Mouse (Mus musculus) heart, postnatal 4 days (tissue): ENCODE measurements around the gene Prl8a9. TPM values are rescaled to one million over a fixed set of nuclear protein-coding genes. Genes with fewer than 3 reads are reported as not detected.

ENCODE experiments used
- DNase-seq: peaks from one replicate; pipeline ENCODE4 v3.0.0; 2021
- total RNA-seq, 2 experiments: library from RNA; stranded (reverse); gene quantifications; 2 replicates each; pipeline ENCODE4 v1.2.3; 2021

The Prl8a9 gene
- total RNA-seq, result not detected

- no peak for DNase-seq
Observed at GRCm38 (mm10) chr13:27564506-27564905, at the start of gene Prl8a9. Gene Prl8a9, minus strand, starts transcription at chr13:27564606.

- DNase-seq, result no peak
Observed at GRCm38 (mm10) chr13:27610482-27610881, 46.1 kb upstream of the Prl8a9 start, which contains the start of gene Prl7b1. Gene Prl7b1, minus strand, starts transcription at chr13:27610582.

GRCm38 (mm10) chr13:27582071-27582470 lies 17.7 kb upstream of the Prl8a9 start, which contains the start of gene Prl8a1:
Gene Prl8a1, minus strand, starts transcription at chr13:27582171.
- DNase-seq, result no peak

- DNase-seq, result no peak
Observed at GRCm38 (mm10) chr13:27553336-27553735, 11.1 kb downstream of the Prl8a9 start.

- no peak for DNase-seq
Observed at GRCm38 (mm10) chr13:27523156-27523555, 41.2 kb downstream of the Prl8a9 start.

GRCm38 (mm10) chr13:27513117-27513516 lies 51.3 kb downstream of the Prl8a9 start, which contains the start of gene Prl8a8:
Gene Prl8a8, minus strand, starts transcription at chr13:27513217.
- DNase-seq, result no peak

Other genes with a start within 250 kb of the Prl8a9 start
- gene Prl8a2, start 218.9 kb downstream of the Prl8a9 start, total RNA-seq, result not detected
- gene Prl2b1, start 173.8 kb downstream of the Prl8a9 start, total RNA-seq, result not detected
- not detected for gene Prl8a6, start 125.9 kb downstream of the Prl8a9 start, total RNA-seq
- gene Prl8a8, start 51.4 kb downstream of the Prl8a9 start, total RNA-seq, result not detected
- gene Prl8a1, start 17.6 kb upstream of the Prl8a9 start, total RNA-seq, result not detected
- not detected for gene Prl7b1, start 46.0 kb upstream of the Prl8a9 start, total RNA-seq
- not detected for gene Prl7a1, start 77.9 kb upstream of the Prl8a9 start, total RNA-seq
- not detected for gene Prl7a2, start 103.4 kb upstream of the Prl8a9 start, total RNA-seq
- gene Prl7d1, start 152.1 kb upstream of the Prl8a9 start, total RNA-seq, result not detected
- not detected for gene Prl7c1, start 216.2 kb upstream of the Prl8a9 start, total RNA-seq
- gene Prl2a1, start 237.0 kb upstream of the Prl8a9 start, total RNA-seq, result not detected